Mouse (Mus musculus) subcutaneous adipose tissue, adult 2 months (tissue): ENCODE data around the gene Rad51ap1. TPM values are rescaled to one million over a fixed set of nuclear protein-coding genes. Genes with fewer than 3 reads are reported as not detected.

Source experiments
- polyA plus RNA-seq: library from polyadenylated mRNA; depleted of rRNA; stranded (reverse); fragments of >200 nt; gene quantifications from 2 replicates; pipeline ENCODE4 v1.2.3, GENCODE M21; 2012; ENCODE audit warnings: low replicate concordance; rRNA removed

Rad51ap1 gene
- 2.4 and 4.9 TPM in 2 replicates for polyA plus RNA-seq

GRCm38 (mm10) chr6:126939487-126940171 lies at the start of gene Rad51ap1, which contains the start of gene D6Wsu163e:
Gene Rad51ap1 (minus strand): TSS chr6:126939587.
Gene D6Wsu163e (plus strand): TSS chr6:126939962.

DNA sequence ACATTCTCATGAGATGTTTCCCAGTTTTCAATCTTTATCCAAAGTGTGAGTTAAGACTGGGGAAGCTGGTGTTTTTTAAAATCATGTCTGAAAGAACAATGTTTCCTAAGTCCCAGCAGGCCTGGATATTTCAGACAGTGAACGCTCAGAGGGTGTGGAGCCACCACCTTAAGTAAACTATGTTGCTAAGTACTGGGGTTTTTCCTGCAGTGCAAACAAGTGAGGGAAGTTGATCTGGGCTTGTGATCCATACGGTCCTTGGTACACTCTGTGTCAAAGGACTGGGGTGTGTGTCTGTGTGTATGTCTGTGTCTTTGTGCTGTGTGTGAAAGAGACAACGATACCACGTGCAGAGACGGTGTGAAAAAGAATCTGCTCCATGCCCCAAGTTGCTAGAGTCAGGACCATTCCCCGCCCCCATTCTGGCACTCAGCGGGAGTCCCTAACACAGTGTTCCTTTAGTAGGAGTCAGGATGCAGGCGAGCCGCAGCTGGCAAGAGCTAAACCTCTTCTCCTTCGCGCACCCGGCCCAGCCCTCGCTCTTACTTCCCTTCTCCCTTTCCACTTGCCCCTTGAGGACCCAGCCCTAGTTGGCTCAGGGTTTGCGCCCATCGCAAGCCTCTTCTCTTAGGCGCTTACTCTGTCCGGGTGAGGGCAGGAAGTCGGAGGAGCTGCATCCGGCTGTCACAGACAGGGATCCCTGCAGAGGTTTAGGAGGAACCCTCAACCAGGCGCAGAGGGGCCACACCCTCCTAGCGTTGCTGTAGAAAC lies 18.1 kb downstream of the Rad51ap1 start, which contains the start of gene Dyrk4:
TSS of gene Dyrk4 (minus strand) at position 729 of the 771 bp plus-strand sequence.

Other genes with a start within 250 kb of the Rad51ap1 start
- 0.66 and 1.2 TPM in 2 replicates for gene Kcna6, start 198.9 kb downstream of the Rad51ap1 start, polyA plus RNA-seq
- 121 and 165 TPM in 2 replicates for gene Ndufa9, start 90.5 kb downstream of the Rad51ap1 start, polyA plus RNA-seq
- gene Akap3, start 86.5 kb downstream of the Rad51ap1 start, polyA plus RNA-seq: 0.04 TPM in 1 of 2 replicates, not detected in the other
- gene Dyrk4, start 17.7 kb downstream of the Rad51ap1 start, polyA plus RNA-seq: not detected in 2 replicates
- 6.7 and 7.6 TPM in 2 replicates for gene D6Wsu163e, start 375 bp upstream of the Rad51ap1 start, polyA plus RNA-seq
- not detected in 2 replicates for gene Fgf6, start 76.0 kb upstream of the Rad51ap1 start, polyA plus RNA-seq
- not detected in 2 replicates for gene Fgf23, start 133.3 kb upstream of the Rad51ap1 start, polyA plus RNA-seq
- gene Tigar, start 170.0 kb upstream of the Rad51ap1 start, polyA plus RNA-seq: 3.9 and 5.5 TPM in 2 replicates
- gene Ccnd2, start 212.6 kb upstream of the Rad51ap1 start, polyA plus RNA-seq: 86.1 and 184 TPM in 2 replicates